Mouse (Mus musculus) olfactory bulb, adult 2 months (tissue): ENCODE data around the gene Rab24.

Experiments used
- CTCF ChIP-seq: fragments of 200-500 bp; IDR thresholded peaks from 2 replicates; pipeline ENCODE4 v1.5.1; 2012; ENCODE audit warnings: low read depth, mild to moderate bottlenecking, low read length, moderate library complexity; ENCODE audit not compliant: insufficient read depth
- POLR2A ChIP-seq: fragments of 200-500 bp; IDR thresholded peaks from 2 replicates; pipeline ENCODE4 v1.6.1; 2012; ENCODE audit warnings: mild to moderate bottlenecking, low read depth, low read length, moderate library complexity; ENCODE audit not compliant: insufficient read depth

GRCm38 (mm10) chr13:55369531-55370114, 47.9 kb upstream of the Rab24 start, which contains the start of gene Rgs14:
- TF ChIP-seq CTCF (no peak), POLR2A (no peak)
